Mouse (Mus musculus) CH12.LX (cell line): ENCODE measurements around the gene Ppp1r27. TPM values are rescaled to one million over a fixed set of nuclear protein-coding genes. Genes with fewer than 3 reads are reported as not detected.
"Not testable (repeated sequence)": the region's sequence is repeated elsewhere in the genome, so short reads cannot be mapped to it uniquely, and the experiment has no call there.

Experiments
- DNase-seq: peaks from one replicate; pipeline ENCODE4 v3.0.0-alpha.2; 2013; ENCODE audit errors: extremely low read depth
- H3K27ac ChIP-seq: 2 replicates; pipeline ENCODE4 v1.5.1; 2012; ENCODE audit warnings: low read depth, mild to moderate bottlenecking, control low read depth, moderate library complexity; ENCODE audit not compliant: insufficient read depth
- H3K27me3 ChIP-seq: replicated peaks from 2 replicates; pipeline ENCODE3; 2012; ENCODE audit warnings: inconsistent platforms
- H3K36me3 ChIP-seq, 2 experiments: replicated peaks in 1 of 2; 2 replicates each; pipeline versions ENCODE3 to v1.6.1; 2012; ENCODE audit warnings: inconsistent platforms in 1 of 2, low read length in 1 of 2, mild to moderate bottlenecking in 1 of 2, mixed read lengths in 1 of 2, moderate library complexity in 1 of 2; ENCODE audit not compliant: control insufficient read depth in 1 of 2, insufficient read depth in 1 of 2
- H3K4me1 ChIP-seq, 2 experiments: 2 replicates each; pipeline ENCODE4 v1.6.1; 2012; ENCODE audit warnings: inconsistent platforms in 1 of 2, moderate library complexity in 1 of 2; ENCODE audit not compliant: insufficient read depth in 2 of 2, control insufficient read depth in 1 of 2
- H3K4me2 ChIP-seq: 2 replicates; pipeline ENCODE4 v1.6.1; 2012; ENCODE audit warnings: low read depth, mild to moderate bottlenecking, control low read depth; ENCODE audit not compliant: poor library complexity, insufficient read depth, severe bottlenecking
- H3K4me3 ChIP-seq, 3 experiments: fragments of 150-350 bp in 1 of 3; sonication (generic) in 1 of 3; replicated peaks in 1 of 3; 2 replicates each; pipeline versions ENCODE3 to v1.5.1; 2011 to 2012; ENCODE audit warnings: low read depth in 2 of 3, low read length in 2 of 3, mild to moderate bottlenecking in 2 of 3, moderate library complexity in 2 of 3, control low read depth in 1 of 3, improper control_type of control experiment in 1 of 3, inconsistent platforms in 1 of 3, mixed read lengths in 1 of 3; ENCODE audit not compliant: poor library complexity in 1 of 3
- H3K79me2 ChIP-seq: replicated peaks from 2 replicates; pipeline ENCODE4 v1.6.1; 2012; ENCODE audit warnings: mild to moderate bottlenecking, moderate library complexity; ENCODE audit not compliant: control insufficient read depth, poor library complexity, insufficient read depth, severe bottlenecking; ENCODE audit errors: extremely low read depth
- H3K9ac ChIP-seq: 2 replicates; pipeline ENCODE4 v1.6.1; 2012; ENCODE audit warnings: low read depth, mild to moderate bottlenecking, control low read depth, moderate library complexity; ENCODE audit not compliant: insufficient read depth
- H3K9me3 ChIP-seq: replicated peaks from 2 replicates; pipeline ENCODE3; 2012; ENCODE audit warnings: low read length, inconsistent platforms, mixed read lengths
- BHLHE40 ChIP-seq: IDR thresholded peaks from 2 replicates; pipeline ENCODE4 v1.6.1; 2011; ENCODE audit warnings: mild to moderate bottlenecking, low read depth, low read length, improper control_type of control experiment
- CHD1 ChIP-seq: IDR thresholded peaks from 2 replicates; pipeline ENCODE4 v1.6.1; 2012; ENCODE audit warnings: low read depth, low read length, improper control_type of control experiment, inconsistent platforms
- CHD2 ChIP-seq: IDR thresholded peaks from 2 replicates; pipeline ENCODE4 v1.6.1; 2011; ENCODE audit warnings: low read length, improper control_type of control experiment
- CTCF ChIP-seq, 2 experiments: IDR thresholded peaks in 1 of 2; conservative IDR thresholded peaks in 1 of 2; 2 replicates each; pipeline ENCODE4 v1.5.1; 2011 to 2012; ENCODE audit warnings: low read depth in 2 of 2, low read length in 2 of 2, improper control_type of control experiment in 1 of 2, inconsistent platforms in 1 of 2, mild to moderate bottlenecking in 1 of 2, moderate library complexity in 1 of 2
- EP300 ChIP-seq: IDR thresholded peaks from 2 replicates; pipeline ENCODE4 v1.6.1; 2011; ENCODE audit warnings: low read length, improper control_type of control experiment
- JUN ChIP-seq: IDR thresholded peaks from 2 replicates; pipeline ENCODE4 v1.6.1; 2011; ENCODE audit warnings: low read depth, mild to moderate bottlenecking, low read length, improper control_type of control experiment, moderate library complexity; ENCODE audit not compliant: insufficient read depth
- JUND ChIP-seq: conservative IDR thresholded peaks from 2 replicates; pipeline ENCODE4 v1.6.1; 2011; ENCODE audit warnings: low read depth, low read length, improper control_type of control experiment
- KAT2A ChIP-seq: IDR thresholded peaks from 2 replicates; pipeline ENCODE4 v1.6.1; 2012; ENCODE audit warnings: low read length, improper control_type of control experiment, inconsistent platforms; ENCODE audit not compliant: insufficient replicate concordance
- MAFK ChIP-seq: IDR thresholded peaks from 2 replicates; pipeline ENCODE4 v1.6.1; 2011; ENCODE audit warnings: low read length, improper control_type of control experiment; ENCODE audit not compliant: insufficient replicate concordance
- MAZ ChIP-seq: IDR thresholded peaks from 2 replicates; pipeline ENCODE4 v1.6.1; 2012; ENCODE audit warnings: low read depth, mild to moderate bottlenecking, inconsistent platforms, low read length, improper control_type of control experiment, moderate library complexity
- MXI1 ChIP-seq: IDR thresholded peaks from 2 replicates; pipeline ENCODE4 v1.6.1; 2011; ENCODE audit warnings: mild to moderate bottlenecking, low read depth, low read length, improper control_type of control experiment
- MYC ChIP-seq: IDR thresholded peaks from 2 replicates; pipeline ENCODE4 v1.6.1; 2011; ENCODE audit warnings: low read depth, mild to moderate bottlenecking, improper control_type of control experiment, low read length
- NRF1 ChIP-seq: IDR thresholded peaks from 2 replicates; pipeline ENCODE4 v1.6.1; 2014; ENCODE audit warnings: low read depth, mild to moderate bottlenecking, inconsistent platforms, low read length, improper control_type of control experiment, moderate library complexity
- PAX5 ChIP-seq: IDR thresholded peaks from 2 replicates; pipeline ENCODE4 v1.6.1; 2012; ENCODE audit warnings: low read length, inconsistent platforms, mixed read lengths
- POLR2A ChIP-seq: IDR thresholded peaks from 2 replicates; pipeline ENCODE4 v1.6.1; 2011; ENCODE audit warnings: low read depth, mild to moderate bottlenecking, improper control_type of control experiment, low read length
- POLR2AphosphoS2 ChIP-seq: IDR thresholded peaks from 2 replicates; pipeline ENCODE4 v1.6.1; 2011; ENCODE audit warnings: low read depth, low read length, improper control_type of control experiment
- SIN3A ChIP-seq: IDR thresholded peaks from 2 replicates; pipeline ENCODE4 v1.6.1; 2012; ENCODE audit warnings: low read length, improper control_type of control experiment, inconsistent platforms
- TCF12 ChIP-seq: IDR thresholded peaks from 2 replicates; pipeline ENCODE4 v1.6.1; 2014; ENCODE audit warnings: low read depth, mild to moderate bottlenecking, inconsistent platforms, low read length, improper control_type of control experiment
- ZMIZ1 ChIP-seq: IDR thresholded peaks from 2 replicates; pipeline ENCODE4 v1.6.1; 2012; ENCODE audit warnings: low read depth, mild to moderate bottlenecking, inconsistent platforms, low read length, improper control_type of control experiment
- ZNF384 ChIP-seq: IDR thresholded peaks from 2 replicates; pipeline ENCODE4 v1.6.1; 2012; ENCODE audit warnings: low read depth, low read length, improper control_type of control experiment, inconsistent platforms
- dilution Hi-C: fragments of 300-500 bp; cut with MboI; formaldehyde crosslinking; loops from 2 replicates; pipeline ENCODE4 v1.14.3; 2020; ENCODE audit warnings: low sequenced_read_pairs; ENCODE audit not compliant: extremely low pct_unique_long_range_greater_than_20kb, extremely low pct_ligation_motif_present
- in situ Hi-C: fragments of 300-500 bp; cut with MboI; formaldehyde crosslinking; loops from 3 replicates; pipeline ENCODE4 v1.14.3; 2019; ENCODE audit warnings: low sequenced_read_pairs, low pct_ligation_motif_present, low pct_unique_long_range_greater_than_20kb, mixed read lengths
- polyA plus RNA-seq: library from polyadenylated mRNA; unstranded; fragments of >175 nt; gene quantifications from 2 replicates; pipeline ENCODE4 v1.2.1, GENCODE M21; 2012; ENCODE audit warnings: low read depth; ENCODE audit not compliant: insufficient read length
- total RNA-seq, 2 experiments: library from RNA; depleted of rRNA; stranded (reverse); fragments of 300-350 nt in 1 of 2; fragments of >200 nt in 1 of 2; gene quantifications; 2 replicates each; pipeline ENCODE4 v1.2.3; 2012 to 2014

Gene Ppp1r27
- total and polyA plus RNA-seq, 3 experiments, result not detected

GRCm38 (mm10) chr11:120558843-120559242 lies 7.9 kb upstream of the Ppp1r27 start:
- H3K79me2 ChIP-seq, H3K27ac ChIP-seq, in situ Hi-C loops, H3K9me3 ChIP-seq, H3K4me2 ChIP-seq, H3K4me1 ChIP-seq, H3K27me3 ChIP-seq, H3K9ac ChIP-seq, H3K4me3 ChIP-seq, dilution Hi-C loops, DNase-seq: not testable (repeated sequence)
- H3K36me3 ChIP-seq, result peaks cover 44 to 49% of the 10 kb centered on the region in 2 experiments
- TF ChIP-seq CTCF (conservative IDR thresholded peaks at IDR 0.05 in 1 of 2, IDR thresholded peaks at IDR 0.05 in 1 of 2; ENCODE audit: low read depth in 2 of 2, low read length in 2 of 2), result peak in 1 of 2 experiments; percentile 29; a peak in 2 of 4 replicates

GRCm38 (mm10) chr11:120555260-120555659 lies 4.3 kb upstream of the Ppp1r27 start:
- Histone ChIP-seq H3K79me2 (no peaks in the 10 kb centered on the region), H3K27me3 (no peaks in the 10 kb centered on the region), H3K36me3 (peaks cover 8 to 30% of the 10 kb centered on the region in 2 experiments), H3K9me3 (peaks cover 4% of the 10 kb centered on the region), H3K4me2 (no peak overlapping the region), H3K9ac (no peak overlapping the region), H3K27ac (no peak overlapping the region), H3K4me1 (peaks cover 6 to 9% of the 10 kb centered on the region in 2 experiments; a peak in 3 of 4 replicates), H3K4me3 (no peak overlapping the region)
- dilution Hi-C loops, result no loop called here
- in situ Hi-C loops, result no loop called here
- no peak for TF ChIP-seq JUND
- TF ChIP-seq CHD1, result no peak
- TF ChIP-seq KAT2A, result no peak
- TF ChIP-seq BHLHE40, result no peak
- no peak for TF ChIP-seq SIN3A
- TF ChIP-seq MAZ, result no peak
- TF ChIP-seq EP300, result no peak
- no peak for TF ChIP-seq TCF12
- TF ChIP-seq NRF1, result no peak
- no peak for TF ChIP-seq CHD2
- TF ChIP-seq POLR2AphosphoS2, result no peak
- no peak for TF ChIP-seq ZNF384
- TF ChIP-seq CTCF (conservative IDR thresholded peaks at IDR 0.05 in 1 of 2, IDR thresholded peaks at IDR 0.05 in 1 of 2; ENCODE audit: low read depth in 2 of 2, low read length in 2 of 2), result no peak
- no peak for TF ChIP-seq JUN
- no peak for TF ChIP-seq PAX5
- TF ChIP-seq POLR2A, result no peak
- TF ChIP-seq MAFK, result no peak
- no peak for TF ChIP-seq ZMIZ1
- no peak for TF ChIP-seq MXI1
- no peak for TF ChIP-seq MYC
- no peak for DNase-seq
